In the genomic region with DNA sequence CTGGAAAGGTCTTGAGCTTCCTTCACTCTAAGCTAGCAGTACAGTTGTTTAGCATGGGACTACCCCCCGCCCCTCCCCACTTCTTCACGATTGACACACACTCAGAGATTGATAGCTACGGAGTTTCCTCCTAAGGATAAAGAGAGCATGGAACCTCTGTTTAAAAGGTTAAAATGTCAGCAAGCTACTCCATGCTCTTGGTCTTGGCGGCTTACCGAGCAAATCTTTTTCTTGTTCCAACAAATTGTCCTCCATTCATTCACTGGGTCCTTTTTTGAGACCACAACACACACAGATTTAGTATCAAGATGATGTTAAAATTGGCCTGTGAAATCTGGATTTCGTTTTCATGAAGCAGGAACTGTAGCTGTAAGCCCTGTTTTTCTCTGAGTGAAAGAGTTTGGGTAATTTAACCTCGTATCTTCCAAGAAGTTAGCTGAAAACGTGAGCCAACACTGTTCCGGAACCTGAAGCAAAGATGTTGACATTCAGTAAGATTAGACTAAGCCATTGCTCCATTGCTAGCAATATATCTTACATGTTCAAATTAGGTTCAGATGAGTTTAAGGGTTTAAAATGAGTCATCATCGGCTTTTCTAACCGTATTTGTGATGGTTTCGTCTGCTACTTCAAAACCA, we compare ENCODE assay signal across 8 mouse cellular contexts. TPM values are rescaled to one million over a fixed set of nuclear protein-coding genes. Genes with fewer than 3 reads are reported as not detected.
DNase-seq lines count a peak whose midpoint lies in the region; ATAC-seq lines count a peak whose summit lies in the region.

No protein-coding gene starts in this region.

- ATAC-seq in kidney, embryonic 14.5 days (ENCODE audit: low FRiP score, low TSS enrichment), result no peak
- ATAC-seq in forebrain, embryonic 13.5 days, result no peak
- ATAC-seq in liver, embryonic 12.5 days, result no peak
- no peak for ATAC-seq in stomach, embryonic 16.5 days (ENCODE audit: insufficient read depth, low FRiP score)

- H3K4me3 ChIP-seq in kidney, embryonic 14.5 days (ENCODE audit: low read length), result peak overlapping the region; percentile 98
- H3K4me3 ChIP-seq in forebrain, embryonic 13.5 days, result peak overlapping the region; percentile 91
- H3K4me3 ChIP-seq in liver, embryonic 12.5 days, result peak overlapping the region; percentile 99
- peak overlapping the region; percentile 99 for H3K4me3 ChIP-seq in stomach, embryonic 16.5 days (replicated peaks; ENCODE audit: low read length)

- H3K9me3 ChIP-seq in kidney, embryonic 14.5 days (ENCODE audit: control insufficient read depth, low read length), result no peaks in the 10 kb centered on the region
- H3K9me3 ChIP-seq in forebrain, embryonic 13.5 days (replicated peaks), result no peaks in the 10 kb centered on the region
- H3K9me3 ChIP-seq in liver, embryonic 12.5 days (replicated peaks), result no peaks in the 10 kb centered on the region
- no peaks in the 10 kb centered on the region for H3K9me3 ChIP-seq in stomach, embryonic 16.5 days (replicated peaks; ENCODE audit: control insufficient read depth, low read length)

- H3K9ac ChIP-seq in kidney, embryonic 14.5 days (ENCODE audit: low read depth, low read length), result peak overlapping the region; percentile 44; the same call in 1 of the 2 replicates
- H3K9ac ChIP-seq in forebrain, embryonic 13.5 days, result peak overlapping the region; percentile 65
- peak overlapping the region; percentile 69 for H3K9ac ChIP-seq in liver, embryonic 12.5 days
- H3K9ac ChIP-seq in stomach, embryonic 16.5 days (ENCODE audit: low read length), result peak overlapping the region; percentile 62

- H3K27me3 ChIP-seq in kidney, embryonic 14.5 days (ENCODE audit: control insufficient read depth, insufficient read depth, low read length), result no peaks in the 10 kb centered on the region
- no peaks in the 10 kb centered on the region for H3K27me3 ChIP-seq in forebrain, embryonic 13.5 days
- H3K27me3 ChIP-seq in liver, embryonic 12.5 days (replicated peaks), result no peaks in the 10 kb centered on the region
- H3K27me3 ChIP-seq in stomach, embryonic 16.5 days (ENCODE audit: control insufficient read depth, insufficient read depth, low read length), result no peaks in the 10 kb centered on the region

- H3K36me3 ChIP-seq in kidney, embryonic 14.5 days (ENCODE audit: control insufficient read depth, insufficient read depth, low read length), result peaks cover 4% of the 10 kb centered on the region; the same call in 1 of the 2 replicates
- H3K36me3 ChIP-seq in forebrain, embryonic 13.5 days (ENCODE audit: poor library complexity, severe bottlenecking), result no peaks in the 10 kb centered on the region
- peaks cover 15% of the 10 kb centered on the region for H3K36me3 ChIP-seq in liver, embryonic 12.5 days
- H3K36me3 ChIP-seq in stomach, embryonic 16.5 days (ENCODE audit: control insufficient read depth, insufficient read depth, low read length), result 0 out of 2 replicates have a peak, but pooled peaks cover 5% of the 10 kb centered on the region

- H3K4me1 ChIP-seq in kidney, embryonic 14.5 days (ENCODE audit: control insufficient read depth, insufficient read depth, low read length), result no peaks in the 10 kb centered on the region
- H3K4me1 ChIP-seq in forebrain, embryonic 13.5 days, result peaks cover 23% of the 10 kb centered on the region
- H3K4me1 ChIP-seq in liver, embryonic 12.5 days, result peaks cover 36% of the 10 kb centered on the region
- H3K4me1 ChIP-seq in stomach, embryonic 16.5 days (ENCODE audit: control insufficient read depth, insufficient read depth, low read length), result peaks cover 17% of the 10 kb centered on the region

- H3K27ac ChIP-seq in kidney, embryonic 14.5 days (ENCODE audit: low read depth, low read length), result no peak overlapping the region
- H3K27ac ChIP-seq in forebrain, embryonic 13.5 days, result no peak overlapping the region
- H3K27ac ChIP-seq in liver, embryonic 12.5 days, result peak overlapping the region; percentile 71
- peak overlapping the region; percentile 56 for H3K27ac ChIP-seq in stomach, embryonic 16.5 days (ENCODE audit: low read length)

- 25% methylated on average over 12 of the region's 12 CpGs for WGBS in kidney, embryonic 14.5 days
- 32% methylated on average over 12 of the region's 12 CpGs for WGBS in forebrain, embryonic 13.5 days
- WGBS in liver, embryonic 12.5 days (ENCODE audit: insufficient replicate concordance), result 18% methylated on average over 12 of the region's 12 CpGs
- 15% methylated on average over 12 of the region's 12 CpGs for WGBS in stomach, embryonic 16.5 days

- DNase-seq in kidney, adult 11 months, result no peak
- DNase-seq in Muller cell, postnatal 12 days (ENCODE audit: inconsistent ontology term), result peak; percentile 38
- DNase-seq in ovary, postnatal 10 days (ENCODE audit: low spot score), result no peak
- no peak for DNase-seq in right cerebral cortex, adult 18-20 months

- H3K4me2 ChIP-seq in kidney, embryonic 14.5 days (replicated peaks; ENCODE audit: low read depth, low read length), result peak overlapping the region; percentile 46
- H3K4me2 ChIP-seq in forebrain, embryonic 13.5 days, result peak overlapping the region; percentile 67
- H3K4me2 ChIP-seq in liver, embryonic 12.5 days, result peak overlapping the region; percentile 69
- H3K4me2 ChIP-seq in stomach, embryonic 16.5 days (ENCODE audit: low read depth, low read length), result peak overlapping the region; percentile 70

RNA-seq across cellular contexts. Expression of a gene that starts 0.7 kb away (rescaled TPM):
- 36.7 and 53.8 TPM in 2 replicates for polyA plus RNA-seq in kidney, embryonic 14.5 days (2014; fragmentation: Nextera tagmentation; extraction: Ambion mirVana)
- 33.6 and 38.1 TPM in 2 replicates for polyA plus RNA-seq in forebrain, embryonic 13.5 days (2015; fragmentation: Nextera tagmentation; extraction: Ambion mirVana)
- polyA plus RNA-seq in liver, embryonic 12.5 days (2016; fragmentation: Nextera tagmentation; extraction: Ambion mirVana), result 36.3 and 38.4 TPM in 2 replicates
- polyA plus RNA-seq in stomach, embryonic 16.5 days (2015; fragmentation: Nextera tagmentation; extraction: Ambion mirVana), result 39.9 and 41.1 TPM in 2 replicates

RNA-seq across cellular contexts. Expression of a gene that starts 39.2 kb away (rescaled TPM):
- polyA plus RNA-seq in kidney, embryonic 14.5 days (2014; fragmentation: Nextera tagmentation; extraction: Ambion mirVana), result not detected in 2 replicates
- 0.16 TPM in 1 of 2 replicates, not detected in the other for polyA plus RNA-seq in forebrain, embryonic 13.5 days (2015; fragmentation: Nextera tagmentation; extraction: Ambion mirVana)
- 0.02 and 0.07 TPM in 2 replicates for polyA plus RNA-seq in liver, embryonic 12.5 days (2016; fragmentation: Nextera tagmentation; extraction: Ambion mirVana)
- 0.09 and 2.2 TPM in 2 replicates for polyA plus RNA-seq in stomach, embryonic 16.5 days (2015; fragmentation: Nextera tagmentation; extraction: Ambion mirVana)

Comparison
In these comparisons a context has a peak if more than half of its experiments do, and no peak if none do; other contexts are left out.
1. H3K27ac ChIP-seq: peak in liver, embryonic 12.5 days (single experiment) and stomach, embryonic 16.5 days (single experiment); none in kidney, embryonic 14.5 days (single experiment) and forebrain, embryonic 13.5 days (single experiment).
2. Peak in every context shown above with its lines, with median percentiles within 50 percentile points of each other: H3K4me2 ChIP-seq, H3K4me3 ChIP-seq and H3K9ac ChIP-seq.